Mouse (Mus musculus): ENCODE data around the gene Vps8.

The Vps8 gene

DNA sequence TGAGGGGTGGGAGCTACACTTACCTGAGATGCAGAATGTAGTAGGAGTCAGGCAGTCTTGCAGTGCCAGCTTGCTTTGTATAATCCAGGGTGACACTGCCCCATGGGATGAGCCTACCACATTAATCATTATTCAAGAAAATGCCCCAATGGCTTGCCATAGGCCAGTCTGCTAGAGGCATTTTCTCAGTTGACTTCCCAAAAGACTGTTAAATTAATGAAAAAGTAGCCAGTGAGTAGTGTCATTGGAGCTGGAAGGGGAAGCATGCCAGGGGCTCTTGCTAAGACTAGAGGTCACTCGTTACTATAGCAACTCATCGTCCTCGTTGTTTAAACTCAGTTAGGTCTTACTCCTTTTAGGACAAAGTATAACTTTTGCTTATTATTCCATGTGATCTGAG, 130.6 kb downstream of the Vps8 start:
- no peak for DNase-seq (ENCODE audit: low read depth)

DNA sequence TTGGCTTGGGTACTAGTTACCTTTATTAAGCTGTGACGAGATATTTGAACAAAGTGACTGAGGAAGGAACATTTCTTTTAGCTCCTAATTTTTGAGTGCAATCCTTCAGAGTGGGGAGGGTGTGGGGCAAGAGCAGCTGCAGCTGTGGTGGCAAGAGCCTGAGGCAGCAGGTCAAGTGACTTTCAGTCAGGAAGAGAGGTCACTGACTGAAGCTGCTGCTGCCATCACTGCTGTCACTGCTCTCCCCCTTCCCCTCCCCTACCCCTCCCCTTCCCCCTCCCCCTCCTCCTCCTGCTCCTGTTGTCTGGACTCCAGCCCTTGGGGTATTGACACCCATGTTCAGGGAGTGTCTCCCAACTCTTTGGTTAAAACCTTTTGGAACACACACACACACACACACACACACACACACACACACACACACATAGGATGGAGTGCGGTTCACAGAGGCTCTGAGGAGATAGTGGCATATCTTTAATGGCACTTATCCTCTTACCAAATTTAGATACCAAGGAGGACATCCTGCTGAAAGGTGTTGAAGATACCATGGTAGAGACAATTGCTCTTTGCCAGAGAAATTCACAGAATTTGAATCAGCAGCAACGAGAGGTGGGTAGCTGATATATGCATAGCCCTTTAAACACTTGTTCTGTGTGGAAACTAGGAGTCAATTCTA, 139.8 kb downstream of the Vps8 start:
- DNase-seq (ENCODE audit: low read depth), result no peak

DNA sequence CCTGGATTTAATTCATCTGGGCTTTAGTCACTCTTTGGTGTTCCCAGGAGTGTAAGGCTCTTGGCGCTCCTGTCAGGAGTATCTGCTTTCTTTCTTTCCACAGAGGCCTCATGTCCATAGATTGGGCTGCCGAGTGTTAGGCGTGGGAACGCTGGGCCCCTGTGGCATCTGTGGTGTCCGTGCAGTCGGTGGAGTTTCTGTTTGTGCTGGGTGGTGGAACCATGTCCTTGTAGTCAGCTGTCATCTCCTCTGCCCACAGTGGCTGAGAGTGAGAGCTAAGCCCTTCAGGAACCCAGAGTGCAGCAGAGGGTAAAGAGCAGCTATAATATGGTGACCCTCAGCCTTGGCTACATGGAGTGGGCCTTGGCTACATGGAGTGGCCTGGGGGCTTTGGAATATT, 140.4 kb downstream of the Vps8 start:
- no peak for DNase-seq (ENCODE audit: low read depth)

DNA sequence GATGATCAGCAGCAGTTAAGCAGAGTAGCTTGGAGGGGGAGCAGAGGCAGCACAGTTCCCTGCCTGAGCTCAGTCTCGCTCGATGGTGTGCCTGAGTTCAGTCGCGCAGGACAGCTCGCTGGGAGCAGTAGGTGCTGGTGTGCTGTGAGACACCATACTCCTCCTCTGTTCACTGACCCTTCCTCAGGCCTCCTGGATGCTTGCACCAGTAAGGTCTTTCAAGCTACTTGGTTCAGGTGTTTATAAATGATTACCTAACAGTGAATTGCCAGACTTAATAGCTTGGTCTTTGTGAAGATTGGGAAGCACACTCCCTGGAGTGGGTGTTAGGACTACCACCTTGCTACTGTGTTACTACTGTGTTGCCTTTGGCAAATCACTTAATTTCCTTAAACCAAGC, 144.2 kb downstream of the Vps8 start:
- no peak for DNase-seq (ENCODE audit: low read depth)

DNA sequence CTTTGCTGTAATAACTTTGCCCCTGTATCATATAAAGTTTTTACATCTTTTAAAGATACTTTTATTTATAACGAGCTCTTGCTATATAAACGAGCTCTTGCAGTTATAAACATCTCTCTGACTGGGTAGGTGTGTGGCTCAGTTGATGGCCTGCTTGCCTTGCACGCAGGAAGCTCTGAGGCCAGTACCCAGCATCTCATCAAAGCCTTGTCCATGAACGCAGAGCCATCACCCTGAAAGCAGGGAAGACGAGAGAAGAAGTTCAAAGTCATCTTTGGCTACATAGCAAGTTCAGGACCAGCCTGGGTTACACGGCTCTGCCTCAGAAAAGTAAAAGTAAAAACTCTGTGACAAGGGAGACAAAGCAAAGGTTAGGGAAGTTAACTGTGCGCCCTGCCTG, 147.0 kb downstream of the Vps8 start:
- DNase-seq (ENCODE audit: low read depth), result no peak

DNA sequence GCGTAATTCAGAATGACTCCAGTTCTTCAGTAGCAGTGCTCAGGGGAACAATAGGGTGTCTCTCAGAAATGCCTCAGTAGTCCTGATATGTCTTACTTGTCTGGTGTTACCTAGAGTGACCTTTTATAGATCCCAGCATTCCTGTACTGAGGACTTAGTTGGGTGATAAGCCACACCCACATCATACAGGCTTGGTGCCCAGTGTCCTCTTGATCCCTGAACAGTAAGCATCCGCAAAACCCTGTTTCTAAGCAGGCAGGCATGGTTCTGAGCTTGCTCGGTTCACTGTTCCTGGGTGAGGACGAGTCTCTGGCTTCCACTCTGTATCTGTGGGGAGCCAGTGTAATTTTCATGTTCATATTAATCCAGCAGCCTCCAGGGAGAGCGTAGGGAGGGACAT, 147.9 kb downstream of the Vps8 start:
- DNase-seq (ENCODE audit: low read depth), result no peak

DNA sequence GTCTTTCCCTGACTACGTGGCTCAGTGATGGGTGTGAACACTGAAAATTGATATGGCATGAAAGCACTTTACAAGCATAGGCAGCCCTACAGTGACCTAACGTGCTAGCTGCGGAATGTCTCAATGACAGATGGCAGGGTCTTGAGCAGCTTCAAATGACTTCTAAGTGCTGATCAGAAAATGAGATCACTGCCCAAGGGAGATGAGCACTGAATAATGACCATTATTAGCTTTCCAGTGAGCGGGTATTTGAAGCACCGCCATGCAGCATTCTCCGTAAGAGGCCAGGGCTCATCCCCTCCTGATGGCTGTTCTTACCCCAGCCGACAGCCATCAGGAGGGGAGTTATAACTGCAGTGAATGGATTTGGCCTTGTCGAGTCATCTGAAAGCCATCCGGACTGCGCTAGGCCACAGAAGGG, 153.1 kb downstream of the Vps8 start:
- DNase-seq (ENCODE audit: low read depth), result no peak

DNA sequence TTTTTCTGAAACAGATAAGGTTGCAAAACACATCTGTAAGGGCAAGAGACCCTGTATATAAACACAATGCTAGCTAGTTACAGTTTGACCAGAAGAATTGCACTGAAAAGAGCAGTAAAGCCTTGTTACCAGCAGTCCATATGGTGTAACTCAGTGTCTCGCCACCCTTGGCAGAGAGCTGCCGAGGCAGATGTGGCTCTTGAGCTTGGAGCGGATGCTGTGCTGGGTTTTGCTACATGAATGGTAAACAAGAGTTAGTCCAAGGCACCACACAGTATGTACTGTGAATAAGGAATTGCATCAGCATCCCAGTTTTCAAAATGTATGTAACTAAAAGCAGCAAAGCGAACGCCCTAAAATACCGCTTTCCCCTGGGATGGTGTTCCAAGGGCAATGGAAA, 166.2 kb downstream of the Vps8 start:
- no peak for DNase-seq (ENCODE audit: low read depth)

DNA sequence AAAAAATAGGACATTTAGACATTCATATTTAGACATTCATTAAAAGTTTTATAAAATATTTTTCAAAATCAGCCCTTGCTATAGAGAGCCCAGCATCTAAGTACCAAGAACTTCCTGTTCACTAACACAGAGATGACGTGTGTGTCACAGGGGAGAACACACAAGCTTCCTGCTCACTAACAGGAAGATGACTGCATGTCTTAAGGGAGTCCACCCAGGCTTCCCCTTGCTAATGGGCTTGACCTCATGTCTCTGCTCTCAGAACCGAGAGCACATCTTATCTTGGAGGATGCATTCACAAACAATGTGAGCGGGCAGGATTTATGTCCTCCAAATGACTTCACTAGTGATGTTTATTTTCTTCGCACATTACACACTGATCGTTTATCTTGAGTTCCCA, 167.9 kb downstream of the Vps8 start:
- DNase-seq (ENCODE audit: low read depth), result no peak

DNA sequence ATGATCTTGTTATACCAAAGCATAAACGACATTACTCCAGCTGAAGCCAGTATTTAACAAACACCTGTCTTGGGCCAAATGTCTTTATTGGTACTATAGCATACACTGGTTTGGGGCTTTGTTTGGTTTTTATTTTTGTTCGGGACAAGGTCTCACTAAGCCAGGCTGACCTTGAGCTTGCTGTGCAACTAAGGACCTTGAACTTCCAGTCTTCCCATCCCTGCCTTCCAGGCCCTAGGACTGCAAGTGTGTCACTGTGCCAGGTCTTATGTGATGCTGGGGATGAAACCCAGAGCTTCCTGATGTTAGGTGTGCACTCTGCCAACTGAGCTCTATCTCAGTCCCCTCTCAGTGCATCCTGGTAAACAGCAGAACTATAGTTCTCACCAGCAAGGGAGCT, 168.6 kb downstream of the Vps8 start:
- DNase-seq (ENCODE audit: low read depth), result no peak

DNA sequence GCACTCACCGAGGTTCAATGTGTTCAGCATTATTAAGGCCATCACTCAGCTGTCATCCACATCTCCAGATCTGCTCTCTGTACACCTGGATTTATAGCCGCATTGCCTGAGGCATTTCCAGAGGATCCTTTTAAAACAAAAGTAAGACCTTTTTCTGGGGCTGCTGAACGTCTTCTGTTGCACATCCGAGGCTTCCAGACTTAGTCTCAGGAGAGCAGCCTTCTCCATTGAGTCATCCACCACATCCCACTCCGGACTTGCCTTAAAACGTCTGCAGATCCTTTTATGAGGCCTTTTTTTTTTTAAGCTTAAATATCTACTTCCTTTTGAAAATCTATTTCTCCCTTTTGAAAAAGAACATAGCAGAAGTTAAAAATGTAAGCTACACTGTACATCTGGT, 172.6 kb downstream of the Vps8 start:
- peak; percentile 51 for DNase-seq (ENCODE audit: low read depth)

DNA sequence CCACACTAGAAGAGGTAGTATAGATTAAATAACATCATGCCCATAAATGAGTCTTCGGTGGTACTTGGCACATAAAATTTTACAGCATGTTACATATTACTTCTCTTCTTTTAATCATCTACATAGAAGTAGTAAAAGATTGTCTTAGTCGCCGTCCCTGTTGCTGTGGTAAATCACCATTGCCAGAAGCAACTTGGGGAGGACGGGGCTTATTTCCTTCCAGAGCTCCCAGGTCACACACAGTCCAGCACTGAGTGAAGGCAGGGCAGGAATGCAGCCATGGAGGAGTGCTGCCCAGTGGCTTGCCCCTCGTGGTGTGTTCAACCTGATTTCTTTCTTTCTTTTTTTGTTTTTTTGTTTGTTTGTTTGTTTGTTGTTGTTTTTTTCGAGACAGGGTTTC, 181.4 kb downstream of the Vps8 start:
- no peak for DNase-seq (ENCODE audit: low read depth)

DNA sequence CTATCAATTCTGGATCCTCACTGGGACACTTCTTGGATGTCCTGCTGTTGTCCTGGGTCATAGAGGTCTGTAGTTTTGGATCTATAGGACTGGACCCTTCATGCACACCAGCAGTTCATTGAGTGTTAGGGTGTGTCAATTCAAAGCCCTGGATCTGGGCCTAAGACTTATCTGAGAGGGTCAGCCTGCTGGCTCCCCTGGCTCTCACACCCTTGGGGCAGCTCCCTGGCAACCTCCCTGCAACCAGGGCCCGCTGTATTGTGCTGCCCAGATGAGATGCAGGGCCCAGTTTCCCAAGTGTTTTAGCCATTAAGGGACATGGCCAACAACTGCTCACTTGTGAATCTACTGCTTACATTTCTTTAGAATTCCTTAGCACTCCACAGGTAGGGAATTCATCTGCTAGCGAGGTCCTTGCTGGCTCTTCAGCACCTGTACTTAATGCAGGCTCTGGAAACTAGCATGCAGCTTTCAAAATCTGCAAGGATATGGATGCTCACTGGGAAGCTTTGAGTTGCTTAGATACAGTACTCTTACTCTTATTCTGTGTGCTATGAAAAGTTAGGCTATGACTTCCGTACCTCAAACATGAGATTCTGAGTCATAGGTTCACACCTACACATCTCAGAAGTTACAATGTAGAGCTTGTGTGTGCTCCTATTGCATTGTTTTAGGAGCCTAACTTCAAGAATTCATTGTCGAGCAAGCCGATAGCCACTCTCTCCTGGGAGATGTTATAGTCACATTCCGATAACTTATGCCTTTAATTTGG, 183.5 kb downstream of the Vps8 start:
- DNase-seq (ENCODE audit: low read depth), result no peak

DNA sequence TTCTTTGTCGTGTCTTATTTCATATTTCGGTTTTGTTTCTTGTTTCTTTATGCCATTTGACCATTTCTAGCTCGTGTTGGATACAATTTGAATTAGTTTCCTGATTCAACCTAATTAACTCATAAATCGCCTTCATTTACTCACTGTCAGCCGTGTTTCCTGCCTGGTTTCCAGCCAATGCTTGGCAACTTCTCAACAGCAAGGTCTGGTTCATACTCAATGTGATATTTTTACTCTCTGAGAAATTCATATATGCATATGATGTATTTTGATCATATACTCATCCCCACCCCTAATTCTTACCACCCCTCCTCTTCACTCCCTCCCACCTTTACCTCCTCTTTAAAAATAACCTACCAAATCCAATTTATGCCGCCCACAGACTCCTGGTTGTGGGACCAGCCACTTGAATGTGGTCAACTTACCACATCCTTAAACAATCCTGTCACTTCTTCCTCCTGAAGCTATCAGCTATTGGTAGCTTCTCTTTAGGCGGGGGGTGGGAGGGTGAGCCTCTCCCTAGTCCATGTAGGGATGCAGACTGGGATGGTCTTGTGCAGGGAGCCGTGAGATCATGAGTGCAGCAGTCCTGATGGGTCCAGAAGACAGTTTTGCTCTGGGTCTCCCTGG, 184.2 kb downstream of the Vps8 start:
- DNase-seq (ENCODE audit: low read depth), result no peak

DNA sequence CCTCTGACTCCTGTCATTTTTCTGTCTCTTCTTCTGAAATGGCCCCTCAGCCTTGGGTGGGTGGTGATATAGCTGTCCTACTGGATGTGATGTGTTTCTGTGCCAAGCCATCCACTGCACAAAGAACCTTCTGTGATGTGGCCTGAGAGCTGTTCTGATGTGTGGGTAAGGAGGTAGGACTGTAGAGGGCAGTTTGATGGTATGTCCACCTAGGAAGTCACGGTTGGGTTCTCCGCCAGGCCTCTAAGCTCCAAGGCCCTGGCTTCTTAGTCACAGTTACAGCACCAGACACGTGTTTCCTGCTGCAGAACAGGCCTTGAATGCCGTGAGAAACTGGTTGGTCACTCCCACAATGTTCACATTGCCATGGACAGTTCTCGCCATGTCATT, 184.7 kb downstream of the Vps8 start:
- peak; percentile 6 for DNase-seq (ENCODE audit: low read depth)

DNA sequence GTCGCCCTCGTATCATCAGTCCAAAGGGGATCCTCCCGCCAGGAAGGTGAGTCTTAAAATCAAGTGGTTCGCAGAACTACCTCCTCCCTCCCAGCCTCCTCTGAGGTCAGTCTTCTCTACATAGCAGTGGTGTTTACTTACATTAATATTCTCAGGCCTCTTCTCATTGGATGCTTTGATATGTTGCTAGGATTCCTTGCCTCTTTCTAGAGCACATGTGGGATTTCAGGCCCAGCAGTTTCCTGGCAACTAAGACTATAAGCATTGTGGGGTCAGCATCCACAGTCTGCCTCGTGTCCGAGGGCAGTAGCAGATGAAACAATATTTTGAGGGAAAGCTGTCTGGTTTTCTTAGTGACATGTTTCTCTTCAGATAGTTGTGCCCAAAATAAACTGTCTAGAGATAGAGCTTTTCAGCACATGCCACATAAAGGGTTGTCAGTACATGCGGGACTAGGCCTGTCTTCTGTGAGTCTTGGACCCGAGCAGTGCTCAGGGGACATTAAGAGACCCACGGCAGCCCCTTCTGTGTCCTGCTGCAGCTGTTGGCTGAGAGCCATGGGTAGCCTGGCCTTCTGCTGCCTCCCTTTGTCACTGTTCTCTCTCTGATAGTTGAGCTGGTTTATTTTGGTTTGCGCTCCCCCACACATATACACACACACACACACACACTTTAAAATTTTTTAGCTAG, 185.4 kb downstream of the Vps8 start:
- DNase-seq (ENCODE audit: low read depth), result no peak

DNA sequence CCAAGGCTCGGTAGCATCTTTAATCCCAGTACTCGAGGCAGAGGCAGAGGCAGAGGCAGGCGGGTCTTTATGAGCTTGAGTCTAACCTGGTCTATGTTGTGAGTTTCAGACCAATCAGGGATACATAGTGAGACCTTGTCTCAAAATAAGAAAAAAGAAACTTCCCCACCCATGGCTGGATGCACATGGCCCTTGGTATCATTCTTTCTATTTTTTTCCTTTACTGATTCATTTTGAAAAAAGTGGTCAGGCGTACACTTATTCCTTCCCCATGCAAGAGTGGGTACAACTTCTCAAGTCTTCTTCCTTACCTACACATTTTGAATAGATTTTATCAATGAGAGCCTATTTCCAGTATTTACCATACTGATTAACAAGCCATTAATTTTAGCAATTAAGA, 187.6 kb downstream of the Vps8 start:
- no peak for DNase-seq (ENCODE audit: low read depth)

DNA sequence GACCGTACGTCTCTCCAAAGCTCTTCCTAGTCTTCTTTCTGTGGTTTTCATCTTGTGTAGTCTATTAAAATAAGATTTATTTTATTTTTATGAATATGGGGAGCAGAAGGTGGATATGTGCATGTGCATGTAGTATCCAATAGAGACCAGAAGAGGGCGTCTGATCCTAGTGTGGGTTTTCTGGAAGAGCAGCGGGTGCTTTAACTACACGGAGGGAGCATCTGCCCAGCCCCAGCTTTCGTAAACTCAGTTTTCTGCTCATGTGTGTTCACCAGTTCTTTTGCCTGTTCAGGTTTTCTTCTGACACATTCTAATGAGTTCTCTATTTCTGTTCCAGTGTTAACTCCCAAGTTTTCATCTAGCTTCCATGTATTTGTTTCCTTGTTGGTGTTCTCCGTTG, 192.9 kb downstream of the Vps8 start:
- peak; percentile 56 for DNase-seq (ENCODE audit: low read depth)

DNA sequence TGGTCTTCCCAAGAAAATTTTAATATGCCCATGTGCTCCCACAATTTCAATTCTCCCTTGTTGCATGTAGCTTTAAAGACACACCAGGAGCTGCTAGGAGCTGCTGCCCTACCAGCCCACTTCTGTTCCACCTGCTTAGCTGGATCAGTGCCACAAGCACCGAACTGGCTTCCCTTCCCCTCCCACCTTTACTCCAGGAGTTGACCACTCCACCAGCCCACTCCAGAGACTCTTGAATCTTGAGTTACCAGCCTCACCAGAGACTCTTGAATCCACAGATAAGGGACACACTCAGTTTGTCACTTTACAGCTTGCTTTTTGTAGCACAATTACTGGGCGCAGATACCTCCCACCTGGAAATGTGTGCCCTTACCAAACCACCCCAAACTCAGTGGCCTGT, 197.7 kb downstream of the Vps8 start:
- DNase-seq (ENCODE audit: low read depth), result no peak

DNA sequence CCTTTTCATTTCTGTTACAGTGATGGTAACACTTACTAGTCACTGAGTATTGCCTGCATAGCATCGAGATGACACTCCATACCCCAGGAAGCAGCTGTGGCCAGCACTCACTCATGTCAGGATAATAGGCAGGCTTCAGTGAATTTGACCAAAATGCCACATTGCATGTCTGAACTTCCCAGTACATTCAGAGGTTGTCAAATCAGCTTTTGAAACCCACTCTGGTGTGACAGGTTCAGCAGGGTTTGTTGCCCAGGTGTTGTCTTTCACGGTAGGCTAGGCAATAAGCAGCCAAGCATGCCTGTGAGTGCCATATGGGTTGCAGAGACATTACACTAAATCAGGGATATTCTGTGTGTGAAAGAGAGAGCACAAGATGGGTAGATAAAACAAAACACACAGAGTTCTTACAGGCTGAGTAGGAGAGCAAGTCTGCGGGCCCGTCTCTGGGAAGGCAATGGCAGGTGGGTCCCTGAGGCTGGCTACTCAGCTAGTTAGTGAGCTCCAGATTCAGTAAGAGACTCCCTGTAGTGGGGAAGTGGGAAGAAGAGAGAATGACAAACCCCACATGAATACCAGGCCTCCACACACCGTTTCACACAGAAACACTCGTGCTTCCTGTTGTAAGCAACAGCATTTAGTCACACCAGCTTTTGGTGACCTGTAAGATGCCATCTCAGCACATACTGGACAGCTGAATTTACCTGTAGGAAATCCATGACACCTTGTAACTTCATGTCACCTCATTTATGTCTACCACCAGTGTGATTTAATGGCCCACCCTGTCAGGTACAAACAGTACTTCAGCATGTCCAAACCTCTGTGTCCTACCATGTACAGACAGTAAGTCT, 203.1 kb downstream of the Vps8 start:
- DNase-seq (ENCODE audit: low read depth), result no peak

DNA sequence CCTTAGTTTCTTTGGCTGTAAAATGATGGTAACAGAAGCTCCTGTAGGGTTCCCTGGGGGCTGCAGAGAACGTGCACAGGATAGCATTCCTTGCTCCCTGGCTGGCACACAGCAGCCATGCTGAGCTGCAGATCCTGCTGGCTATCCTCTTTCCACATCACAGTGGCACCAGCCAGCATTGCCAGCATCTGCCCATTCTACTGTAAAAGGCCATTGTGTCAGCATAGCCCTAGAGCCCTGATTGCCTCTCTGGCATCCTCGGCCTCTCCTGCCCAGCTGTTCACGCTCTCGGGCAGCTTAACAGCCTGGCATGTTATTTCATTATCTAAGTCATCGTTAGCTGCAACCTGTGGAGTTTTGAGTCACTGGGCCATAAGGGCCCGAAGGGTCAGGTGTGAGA, 204.3 kb downstream of the Vps8 start:
- DNase-seq (ENCODE audit: low read depth), result no peak

DNA sequence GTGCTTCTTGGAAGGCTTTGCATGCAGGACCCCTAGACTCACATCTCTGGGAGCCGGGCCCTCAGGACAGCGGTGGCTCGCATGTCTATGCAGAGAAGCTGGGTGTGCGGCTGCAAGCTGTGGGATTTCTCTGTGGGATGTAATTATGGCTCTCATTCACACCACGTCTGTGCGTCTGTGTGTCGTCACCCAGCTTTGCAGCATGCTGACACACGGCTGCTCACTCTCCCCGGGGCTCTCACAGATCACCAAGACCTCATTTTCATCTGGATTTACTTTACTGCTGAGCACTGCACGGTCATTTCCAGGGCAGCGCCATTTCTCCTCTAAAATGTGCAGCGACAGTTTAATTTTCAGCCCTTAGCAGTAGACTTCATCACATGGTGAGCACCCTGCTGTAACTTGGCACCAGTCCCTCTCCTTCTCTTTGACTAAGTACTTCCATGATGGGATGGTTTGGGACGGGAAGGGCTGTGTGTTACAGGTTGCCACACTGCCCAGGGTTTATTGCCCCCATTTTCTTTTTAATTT, 205.2 kb downstream of the Vps8 start:
- no peak for DNase-seq (ENCODE audit: low read depth)

Data from NIH3T3 (cell line).